Mouse (Mus musculus): Measurements from ENCODE around the gene Pcnx2.

DNA sequence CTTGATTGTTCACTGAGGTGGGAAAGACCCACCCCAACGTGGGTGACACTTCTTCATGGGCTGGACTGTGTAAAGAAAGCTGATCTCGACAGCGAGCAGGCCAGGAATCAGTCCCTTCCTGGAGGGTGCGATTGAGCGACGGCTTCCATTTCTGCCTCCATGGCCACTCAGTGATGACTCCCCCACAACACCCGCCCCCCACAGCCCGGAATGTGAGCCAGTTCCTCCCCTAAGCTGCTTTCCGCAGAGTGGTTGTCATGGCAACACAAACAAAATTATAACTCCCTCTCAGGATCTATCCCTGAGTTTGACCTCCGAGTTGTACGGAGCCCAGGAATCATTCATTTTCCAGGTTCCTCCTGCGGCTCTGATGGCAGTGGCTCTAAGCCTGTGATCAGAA is 91.7 kb downstream of the Pcnx2 start:
- TF ChIP-seq CTCF (IDR thresholded peaks at IDR 0.05; ENCODE audit: low read depth, low read length) (no peak), POLR2A (IDR thresholded peaks at IDR 0.05; ENCODE audit: insufficient read depth, low read length) (no peak)

Data from ES-Bruce4 (cell line).